Mouse (Mus musculus): ENCODE results near the gene Rnf150. TPM values are rescaled to one million over a fixed set of nuclear protein-coding genes. Genes with fewer than 3 reads are reported as not detected.

Gene Rnf150
- polyA plus RNA-seq (2015; fragmentation: Nextera tagmentation; extraction: Ambion mirVana), result 1.9 and 2.3 TPM in 2 replicates

DNA sequence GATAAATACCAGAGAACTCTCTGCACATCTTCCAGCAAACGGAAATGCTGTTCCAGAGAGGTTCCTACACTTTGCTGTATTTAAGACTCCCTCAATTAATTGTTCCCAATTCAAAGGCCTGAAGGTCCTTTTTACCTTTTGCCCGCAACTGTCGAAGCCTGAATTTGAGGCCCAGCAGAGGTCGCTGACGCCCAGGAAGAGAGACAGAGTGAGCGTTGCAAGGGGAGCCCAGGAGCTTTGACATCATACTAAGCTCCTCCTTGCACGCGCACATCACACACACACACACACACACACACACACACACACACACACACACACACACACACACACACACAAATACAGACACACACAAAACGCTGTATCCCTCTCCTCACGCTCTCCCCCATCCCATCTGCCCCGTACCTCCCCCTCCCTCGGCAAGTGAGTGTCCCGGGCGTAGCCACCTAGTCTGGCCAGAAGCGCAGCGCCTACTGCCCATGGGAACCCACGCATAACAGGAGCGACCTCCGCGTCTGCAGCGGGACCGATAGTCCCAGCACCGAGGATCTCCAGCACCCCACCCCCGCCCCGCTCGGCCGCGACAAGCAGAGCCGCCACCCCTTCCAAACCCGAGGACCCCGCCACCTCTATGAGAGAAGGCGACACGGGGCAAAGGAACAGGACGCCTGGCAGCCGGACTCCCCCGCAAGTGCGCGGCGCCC is at the start of gene Rnf150:
Rnf150 (plus strand) TSS at position 316 of the 704 bp plus-strand sequence.

Other genes starting within 250 kb of the Rnf150 start
- gene Zfp330, start 89.2 kb upstream of the Rnf150 start, polyA plus RNA-seq (2015; fragmentation: Nextera tagmentation; extraction: Ambion mirVana), result 63.9 and 68.9 TPM in 2 replicates

All from neural tube, postnatal 0 days (tissue).